Mouse (Mus musculus) heart, adult 2 months (tissue): ENCODE measurements around the gene Limch1. TPM values are rescaled to one million over a fixed set of nuclear protein-coding genes. Genes with fewer than 3 reads are reported as not detected.

Source experiments
- DNase-seq, 2 experiments: peaks; one replicate each; pipeline ENCODE4 v3.0.0; 2021
- H3K27ac ChIP-seq: fragments of 200-600 bp; 2 replicates; pipeline ENCODE4 v1.8.1; 2022
- H3K27me3 ChIP-seq: fragments of 200-500 bp; 2 replicates; pipeline ENCODE4 v1.6.1; 2012; ENCODE audit warnings: mild to moderate bottlenecking, low read length, inconsistent platforms, mixed read lengths; ENCODE audit not compliant: control insufficient read depth, insufficient read depth
- H3K36me3 ChIP-seq: fragments of 200-500 bp; 2 replicates; pipeline ENCODE4 v1.6.1; 2012; ENCODE audit warnings: low read length, inconsistent platforms; ENCODE audit not compliant: control insufficient read depth, insufficient read depth
- H3K4me1 ChIP-seq: fragments of 200-500 bp; 2 replicates; pipeline ENCODE4 v1.6.1; 2011; ENCODE audit warnings: low read length; ENCODE audit not compliant: control insufficient read depth, insufficient read depth
- H3K4me3 ChIP-seq: fragments of 200-600 bp; 2 replicates; pipeline ENCODE4 v1.8.1; 2022
- H3K79me2 ChIP-seq: fragments of 200-500 bp; replicated peaks from 2 replicates; pipeline ENCODE4 v1.6.1; 2012; ENCODE audit warnings: mild to moderate bottlenecking, inconsistent platforms, low read length, moderate library complexity, mixed read lengths; ENCODE audit not compliant: control insufficient read depth, insufficient read depth
- H3K9ac ChIP-seq: fragments of 200-500 bp; 2 replicates; pipeline ENCODE4 v1.6.1; 2012; ENCODE audit warnings: low read depth, mild to moderate bottlenecking, control low read depth, inconsistent platforms, low read length, mixed read lengths
- CTCF ChIP-seq: fragments of 200-600 bp; IDR thresholded peaks from 2 replicates; pipeline ENCODE4 v1.8.1; 2022; ENCODE audit warnings: antibody characterized with exemption, mild to moderate bottlenecking, moderate library complexity
- EP300 ChIP-seq: fragments of 200-500 bp; IDR thresholded peaks from 2 replicates; pipeline ENCODE4 v1.6.1; 2011; ENCODE audit warnings: low read depth, low read length, control low read depth; ENCODE audit not compliant: insufficient read depth
- POLR2A ChIP-seq: fragments of 200-500 bp; IDR thresholded peaks from 2 replicates; pipeline ENCODE4 v1.6.1; 2011; ENCODE audit warnings: mild to moderate bottlenecking, low read depth, low read length, control low read depth; ENCODE audit not compliant: insufficient read depth
- WGBS: fragments of 180-500 bp; shearing (Covaris S2); methylation state at CpG from one replicate; pipeline ENCODE4 v1.1.7; 2018; 5-methylcytosine and 5-hydroxymethylcytosine counted together
- intact Hi-C: fragments of 180-260 bp; cut with DNase I; formaldehyde crosslinking; loops from one replicate; pipeline ENCODE4 v1.15.1; 2025
- polyA plus RNA-seq: library from polyadenylated mRNA; depleted of rRNA; stranded (reverse); fragments of >200 nt; gene quantifications from 2 replicates; pipeline ENCODE4 v1.2.3, GENCODE M21; 2012
- total RNA-seq, 2 experiments: library from RNA; stranded (reverse); gene quantifications; 2 replicates each; pipeline ENCODE4 v1.2.3; 2021

Gene Limch1
- total and polyA plus RNA-seq, 3 experiments = 60.2 to 277 (median 230) TPM

DNA sequence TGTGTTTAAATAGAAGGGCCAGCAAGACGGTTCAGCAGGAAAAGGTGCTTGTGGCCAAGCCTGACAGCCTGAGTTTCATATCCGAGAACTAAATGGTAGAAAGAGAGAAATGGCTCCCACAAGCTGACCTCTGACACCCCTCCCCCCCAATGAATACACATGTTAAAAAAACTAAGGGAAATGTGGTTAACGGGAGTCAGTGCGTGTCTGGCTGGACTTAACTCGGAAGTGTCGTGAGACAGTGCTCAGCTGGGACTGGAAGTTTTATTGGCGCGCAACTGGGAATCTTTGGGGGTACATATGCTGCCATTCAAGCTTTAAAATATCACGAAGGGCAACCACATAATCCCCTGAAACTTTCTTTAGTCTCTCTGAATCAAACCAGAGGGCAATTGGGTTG lies 23.0 kb upstream of the Limch1 start:
- Histone ChIP-seq H3K27ac (no peak overlapping the region), H3K9ac (no peak overlapping the region), H3K79me2 (no peaks in the 10 kb centered on the region), H3K27me3 (no peaks in the 10 kb centered on the region), H3K4me1 (peaks cover 8% of the 10 kb centered on the region), H3K4me3 (no peak overlapping the region), H3K36me3 (peaks cover 4% of the 10 kb centered on the region)
- no peak for DNase-seq
- intact Hi-C loops = no loop called here
- 51% methylated on average over 9 of the region's 9 CpGs for WGBS
- TF ChIP-seq EP300 (no peak), CTCF (no peak), POLR2A (no peak)

GRCm38 (mm10) chr5:66723037-66723436 lies 22.6 kb upstream of the Limch1 start:
- DNase-seq = no peak
- 26% methylated on average over 4 of the region's 4 CpGs for WGBS
- no peak for TF ChIP-seq EP300
- no peak for TF ChIP-seq POLR2A
- TF ChIP-seq CTCF = no peak
- H3K36me3 ChIP-seq = peaks cover 4% of the 10 kb centered on the region
- intact Hi-C loops = no loop called here
- no peaks in the 10 kb centered on the region for H3K79me2 ChIP-seq
- H3K27me3 ChIP-seq = no peaks in the 10 kb centered on the region
- no peak overlapping the region for H3K27ac ChIP-seq
- H3K4me3 ChIP-seq = no peak overlapping the region
- H3K9ac ChIP-seq = no peak overlapping the region
- H3K4me1 ChIP-seq = peaks cover 8% of the 10 kb centered on the region

DNA sequence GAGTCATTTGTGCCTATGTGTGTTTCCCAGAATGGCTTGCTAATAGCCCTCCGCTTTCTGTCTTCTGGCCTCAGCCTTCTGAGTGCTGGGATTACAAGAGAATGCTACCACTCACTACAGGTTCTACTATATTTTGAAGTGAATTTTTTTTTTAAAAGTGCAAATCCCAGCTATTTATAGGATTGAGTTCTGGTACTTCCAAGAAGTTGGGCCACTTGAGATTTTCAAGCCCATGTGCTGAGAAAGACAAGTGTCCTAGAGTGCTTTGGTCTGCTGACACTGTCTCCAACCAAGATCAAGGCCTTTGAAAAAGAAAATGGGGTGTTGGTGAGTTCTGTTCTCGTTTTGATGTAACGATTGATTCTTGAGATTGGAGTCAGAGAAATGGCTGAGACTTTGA lies 22.0 kb upstream of the Limch1 start:
- intact Hi-C loops = no loop called here
- no peaks in the 10 kb centered on the region for H3K79me2 ChIP-seq
- no peak overlapping the region for H3K27ac ChIP-seq
- H3K4me1 ChIP-seq = peaks cover 8% of the 10 kb centered on the region
- WGBS = 72% methylated on average over 3 of the region's 3 CpGs
- TF ChIP-seq POLR2A = no peak
- TF ChIP-seq CTCF = no peak
- no peak for TF ChIP-seq EP300
- H3K9ac ChIP-seq = no peak overlapping the region
- H3K36me3 ChIP-seq = peaks cover 4% of the 10 kb centered on the region
- H3K4me3 ChIP-seq = no peak overlapping the region
- no peaks in the 10 kb centered on the region for H3K27me3 ChIP-seq
- no peak for DNase-seq

DNA sequence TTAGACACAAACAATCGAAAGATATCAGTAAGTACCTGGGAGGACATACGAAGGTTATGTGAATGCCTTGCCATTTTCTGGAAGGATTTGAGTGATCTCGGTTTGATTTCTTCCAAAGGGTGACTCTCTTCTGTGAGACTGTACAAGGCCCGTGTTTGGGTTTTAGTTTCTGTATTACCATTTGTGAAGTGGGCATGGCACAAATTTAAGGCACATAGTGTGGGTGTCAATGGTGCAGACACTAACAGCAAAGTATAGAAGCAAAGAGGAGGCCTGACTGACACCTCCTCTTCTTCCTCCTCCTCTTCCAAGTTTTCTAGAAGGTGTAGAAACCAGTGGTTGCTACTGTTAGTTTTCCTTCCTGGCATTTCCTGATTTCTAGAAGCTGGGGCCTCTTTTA lies 16.3 kb upstream of the Limch1 start:
- Histone ChIP-seq H3K36me3 (no peaks in the 10 kb centered on the region), H3K4me1 (no peaks in the 10 kb centered on the region), H3K4me3 (no peak overlapping the region), H3K27ac (no peak overlapping the region), H3K27me3 (no peaks in the 10 kb centered on the region), H3K9ac (no peak overlapping the region), H3K79me2 (no peaks in the 10 kb centered on the region)
- no peak for DNase-seq
- intact Hi-C loops = no loop called here
- WGBS = 89% methylated on average over 4 of the region's 4 CpGs
- TF ChIP-seq POLR2A (no peak), CTCF (no peak), EP300 (no peak)

- DNase-seq = no peak
- H3K79me2 ChIP-seq = no peaks in the 10 kb centered on the region
- no peak overlapping the region for H3K4me3 ChIP-seq
- H3K4me1 ChIP-seq = no peaks in the 10 kb centered on the region
- H3K9ac ChIP-seq = no peak overlapping the region
- no peak overlapping the region for H3K27ac ChIP-seq
- no peaks in the 10 kb centered on the region for H3K36me3 ChIP-seq
- intact Hi-C loops = no loop called here
- 47% methylated on average over 11 of the region's 11 CpGs for WGBS
- TF ChIP-seq POLR2A (no peak), CTCF (peak; percentile 52), EP300 (no peak)
- no peaks in the 10 kb centered on the region for H3K27me3 ChIP-seq
Observed at GRCm38 (mm10) chr5:66730621-66731301, 14.9 kb upstream of the Limch1 start.

- TF ChIP-seq POLR2A = no peak
- no peak for TF ChIP-seq EP300
- no peak for TF ChIP-seq CTCF
- no peak for DNase-seq
- intact Hi-C loops = no loop called here
- Histone ChIP-seq H3K9ac (no peak overlapping the region), H3K27ac (no peak overlapping the region), H3K27me3 (no peaks in the 10 kb centered on the region), H3K4me1 (no peaks in the 10 kb centered on the region), H3K36me3 (no peaks in the 10 kb centered on the region), H3K79me2 (no peaks in the 10 kb centered on the region), H3K4me3 (no peak overlapping the region)
- 95% methylated on average over 1 of the region's 1 CpGs for WGBS
Observed at GRCm38 (mm10) chr5:66731302-66731697, 14.3 kb upstream of the Limch1 start.
